Mouse (Mus musculus) lung, adult 2 months (tissue): Measurements from ENCODE around the gene Stxbp3.

Source experiments
- CTCF ChIP-seq: fragments of 200-500 bp; IDR thresholded peaks from 2 replicates; pipeline ENCODE4 v1.5.1; 2011; ENCODE audit warnings: mild to moderate bottlenecking, low read length, control low read depth; ENCODE audit not compliant: insufficient read depth
- POLR2A ChIP-seq: fragments of 200-500 bp; IDR thresholded peaks from 2 replicates; pipeline ENCODE4 v1.6.1; 2011; ENCODE audit warnings: low read depth, mild to moderate bottlenecking, control low read depth, low read length, borderline replicate concordance; ENCODE audit errors: extremely low read depth

GRCm38 (mm10) chr3:108855864-108856263, 15.5 kb upstream of the Stxbp3 start:
- TF ChIP-seq CTCF (no peak), POLR2A (no peak)
